Mouse (Mus musculus) CH12.LX (cell line): Measurements from ENCODE around the gene Mageb4.
"Not testable (repeated sequence)": the region's sequence is repeated elsewhere in the genome, so short reads cannot be mapped to it uniquely, and the experiment has no call there.

Experiments used
- BHLHE40 ChIP-seq: IDR thresholded peaks from 2 replicates; pipeline ENCODE4 v1.6.1; 2011; ENCODE audit warnings: mild to moderate bottlenecking, low read depth, low read length, improper control_type of control experiment
- CTCF ChIP-seq, 2 experiments: IDR thresholded peaks in 1 of 2; conservative IDR thresholded peaks in 1 of 2; 2 replicates each; pipeline ENCODE4 v1.5.1; 2011 to 2012; ENCODE audit warnings: low read depth in 2 of 2, low read length in 2 of 2, improper control_type of control experiment in 1 of 2, inconsistent platforms in 1 of 2, mild to moderate bottlenecking in 1 of 2, moderate library complexity in 1 of 2
- E2F4 ChIP-seq: IDR thresholded peaks from 2 replicates; pipeline ENCODE4 v1.6.1; 2011; ENCODE audit warnings: low read depth, low read length, improper control_type of control experiment; ENCODE audit not compliant: insufficient replicate concordance
- EP300 ChIP-seq: IDR thresholded peaks from 2 replicates; pipeline ENCODE4 v1.6.1; 2011; ENCODE audit warnings: low read length, improper control_type of control experiment
- JUN ChIP-seq: IDR thresholded peaks from 2 replicates; pipeline ENCODE4 v1.6.1; 2011; ENCODE audit warnings: low read depth, mild to moderate bottlenecking, low read length, improper control_type of control experiment, moderate library complexity; ENCODE audit not compliant: insufficient read depth
- MAFK ChIP-seq: IDR thresholded peaks from 2 replicates; pipeline ENCODE4 v1.6.1; 2011; ENCODE audit warnings: low read length, improper control_type of control experiment; ENCODE audit not compliant: insufficient replicate concordance
- NELFE ChIP-seq: IDR thresholded peaks from 2 replicates; pipeline ENCODE4 v1.6.1; 2011; ENCODE audit warnings: low read depth, low read length, improper control_type of control experiment
- POLR2A ChIP-seq: IDR thresholded peaks from 2 replicates; pipeline ENCODE4 v1.6.1; 2011; ENCODE audit warnings: low read depth, mild to moderate bottlenecking, improper control_type of control experiment, low read length
- RAD21 ChIP-seq: IDR thresholded peaks from 2 replicates; pipeline ENCODE4 v1.6.1; 2011; ENCODE audit warnings: low read depth, mild to moderate bottlenecking, low read length, improper control_type of control experiment, moderate library complexity
- ZNF384 ChIP-seq: IDR thresholded peaks from 2 replicates; pipeline ENCODE4 v1.6.1; 2012; ENCODE audit warnings: low read depth, low read length, improper control_type of control experiment, inconsistent platforms

- TF ChIP-seq MAFK; EP300; ZNF384; NELFE; RAD21; CTCF (conservative IDR thresholded peaks at IDR 0.05 in 1 of 2, IDR thresholded peaks at IDR 0.05 in 1 of 2; ENCODE audit: low read depth in 2 of 2, low read length in 2 of 2); BHLHE40; POLR2A; E2F4; JUN: not testable (repeated sequence)
Observed at GRCm38 (mm10) chrX:86245950-86246349, 58.9 kb downstream of the Mageb4 start.
